Mouse (Mus musculus) cerebellum, postnatal 10 days (tissue): ENCODE data around the gene Grhpr.
A peak's percentile ranks its signal among the peaks of the same experiment; 100 is the strongest.
"Not testable (repeated sequence)": the region's sequence is repeated elsewhere in the genome, so short reads cannot be mapped to it uniquely, and the experiment has no call there.

Experiments
- DNase-seq, 2 experiments: peaks; one replicate each; pipeline ENCODE4 v3.0.0; 2021; ENCODE audit warnings: mixed read lengths in 2 of 2

The Grhpr gene

GRCm38 (mm10) chr4:44981280-44981973, at the start of gene Grhpr:
Gene Grhpr (plus strand): TSS chr4:44981395.
- peak; percentile 84 to 88 for DNase-seq

DNA sequence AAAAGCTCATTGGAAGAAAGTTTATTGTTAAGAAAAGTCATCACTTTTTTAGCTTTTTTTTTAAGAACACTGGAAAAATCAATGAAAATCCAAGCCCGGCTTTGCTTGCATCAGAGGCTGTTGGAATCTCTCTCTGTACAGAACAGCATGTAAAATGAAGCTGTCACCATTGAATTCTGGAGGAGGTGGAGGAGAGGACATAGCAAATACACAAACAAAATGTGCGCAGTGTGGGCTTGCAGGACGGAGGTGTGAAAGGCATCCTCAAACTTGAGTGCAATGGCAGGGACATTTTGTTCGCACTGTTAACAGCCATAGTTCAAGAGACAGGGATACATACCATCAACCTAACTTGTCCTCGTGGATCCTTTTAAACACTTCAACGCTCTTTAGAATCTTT, 49.5 kb upstream of the Grhpr start:
- no peak for DNase-seq

DNA sequence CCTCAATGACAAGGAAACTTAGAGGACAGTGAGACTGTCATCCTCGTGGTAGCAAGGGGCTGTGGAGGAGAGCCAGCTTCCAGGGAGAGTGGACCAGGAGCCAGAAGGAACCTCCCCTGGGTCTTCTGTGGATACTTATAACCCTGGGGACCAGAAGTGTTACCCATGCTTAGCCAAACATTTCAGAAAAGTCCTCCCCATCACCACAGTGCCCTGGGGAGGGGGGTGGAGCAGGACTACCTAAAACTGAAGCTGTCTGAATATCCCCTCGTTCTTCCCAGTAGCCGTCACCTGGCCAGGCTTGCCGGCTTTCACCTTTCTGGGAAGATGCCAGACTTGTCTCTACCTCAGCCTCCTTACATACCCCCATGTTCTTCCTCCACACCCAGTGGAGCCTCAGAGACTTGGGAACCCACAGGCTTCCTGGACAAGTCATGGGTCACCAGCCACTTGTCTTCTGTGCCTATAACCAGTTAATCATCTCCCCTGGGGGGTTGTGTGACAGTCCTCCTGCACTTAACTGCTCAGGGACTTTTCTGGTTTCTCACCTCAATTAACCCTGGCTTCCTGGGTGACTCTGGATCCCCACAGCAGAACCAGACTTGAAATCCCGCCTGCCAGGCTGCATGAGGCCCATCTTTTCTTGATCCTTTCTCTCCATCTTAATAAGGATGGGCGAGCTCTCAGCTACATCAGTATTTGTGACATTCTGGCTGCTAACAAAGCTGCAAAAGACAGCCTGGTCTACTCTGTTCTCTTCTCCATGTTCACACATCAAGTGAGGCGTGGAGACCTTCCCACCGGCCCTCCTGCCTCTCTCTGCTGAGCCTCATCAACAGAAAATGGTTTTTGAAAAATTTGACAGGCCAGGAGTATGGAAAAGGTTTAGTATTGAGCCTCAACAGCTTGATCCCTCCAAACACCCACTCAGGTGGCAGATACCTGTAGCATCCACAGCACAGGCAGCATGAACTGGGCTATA, 42.5 kb upstream of the Grhpr start:
- DNase-seq, result no peak

GRCm38 (mm10) chr4:44939576-44940249, 41.5 kb upstream of the Grhpr start:
- DNase-seq, result no peak

DNA sequence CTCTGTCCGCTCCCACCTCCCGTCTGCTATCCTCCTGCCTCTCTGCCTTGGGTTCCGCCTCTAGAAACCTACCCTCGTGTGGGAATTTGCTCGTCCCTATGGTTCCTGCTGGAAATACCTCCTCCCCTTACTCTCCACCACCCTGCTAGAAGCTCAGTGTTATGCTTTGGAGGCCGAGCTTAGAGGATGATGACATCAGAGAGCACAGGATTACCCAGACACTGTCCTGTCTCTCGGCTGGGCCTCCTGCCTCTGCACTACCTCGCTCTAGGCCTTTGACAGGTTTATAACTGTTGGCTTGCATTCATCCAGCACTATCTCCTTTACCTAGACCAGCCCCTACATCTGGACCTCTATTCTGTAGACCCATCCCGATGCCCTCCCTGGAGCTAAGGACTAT, 40.9 kb upstream of the Grhpr start:
- no peak for DNase-seq

- no peak for DNase-seq
Observed at GRCm38 (mm10) chr4:44942237-44942636, 39.0 kb upstream of the Grhpr start.

DNA sequence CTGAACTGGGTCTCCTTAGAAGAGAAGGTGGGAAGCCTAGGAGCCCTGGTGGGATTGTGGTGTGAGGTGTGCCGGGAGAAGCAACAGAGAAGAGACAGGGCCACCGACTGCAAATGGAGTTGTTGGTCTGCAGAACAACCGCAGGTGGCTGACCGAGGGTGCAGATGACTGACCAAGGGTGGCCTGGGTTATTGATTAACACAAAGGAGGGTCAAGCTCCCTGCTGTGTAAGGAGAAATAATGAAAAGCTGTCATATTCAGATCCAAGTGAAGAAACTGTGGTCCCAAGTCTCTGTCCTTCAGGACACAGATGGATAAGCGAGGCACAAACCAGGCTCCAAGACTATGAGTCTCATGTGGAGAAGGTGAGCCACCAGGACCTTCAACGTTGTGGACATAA, 37.7 kb upstream of the Grhpr start:
- DNase-seq, result no peak

DNA sequence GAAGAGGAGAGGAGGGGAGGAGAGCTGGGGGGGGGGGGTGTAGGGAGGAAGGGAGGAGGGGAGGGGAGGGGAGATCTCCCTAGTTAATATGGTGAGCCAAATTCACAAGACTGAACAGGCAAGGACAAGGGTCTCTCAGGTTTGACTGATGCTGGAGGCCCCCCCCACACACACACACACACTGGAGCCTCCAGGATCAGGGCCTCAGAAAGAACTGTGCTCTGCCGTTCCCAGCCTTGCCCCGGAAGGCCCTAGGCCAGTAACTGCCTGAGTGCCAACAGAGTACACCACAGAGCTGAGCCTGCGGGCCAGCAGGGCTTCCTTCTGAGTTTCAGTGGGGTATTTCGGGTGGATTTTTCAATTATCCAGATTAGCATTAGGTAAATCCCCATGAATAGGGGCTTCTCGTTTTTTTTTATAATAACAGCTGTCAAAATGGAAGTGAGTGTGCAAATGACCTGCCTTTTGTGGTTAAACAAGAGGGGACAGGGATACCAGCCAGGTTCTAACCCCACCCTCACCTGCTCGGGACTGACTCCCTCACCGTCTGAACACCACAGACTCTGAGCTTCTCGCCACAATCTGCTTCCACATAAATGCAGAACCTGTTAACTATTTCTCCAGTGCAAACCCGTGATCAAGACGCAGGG, 36.6 kb upstream of the Grhpr start:
- no peak for DNase-seq

GRCm38 (mm10) chr4:44946126-44946525, 35.1 kb upstream of the Grhpr start:
- DNase-seq, result not testable (repeated sequence)

- DNase-seq, result no peak
Observed at GRCm38 (mm10) chr4:44947464-44947863, 33.7 kb upstream of the Grhpr start.

DNA sequence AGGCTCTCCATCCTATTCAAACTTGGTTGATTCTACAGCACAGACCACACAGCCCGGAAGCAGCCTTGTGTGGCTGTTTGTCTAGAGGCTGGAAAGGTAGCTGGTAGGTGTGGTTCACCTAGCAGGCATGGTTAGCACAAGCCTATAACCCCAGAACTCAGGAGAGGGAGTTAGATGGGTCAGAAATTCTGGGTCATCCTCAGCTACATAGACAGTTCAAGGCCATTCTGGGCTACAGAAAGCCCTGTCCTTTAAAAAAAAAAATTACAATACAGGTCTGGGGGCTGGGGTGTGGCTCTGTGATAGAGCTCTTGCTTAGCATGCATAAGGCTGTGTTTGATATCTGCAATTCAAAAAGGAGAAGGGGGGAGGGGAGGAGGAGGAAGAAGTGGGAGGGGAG, 32.9 kb upstream of the Grhpr start:
- DNase-seq, result no peak

GRCm38 (mm10) chr4:44953041-44953440, 28.2 kb upstream of the Grhpr start:
- DNase-seq, result no peak

- no peak for DNase-seq
Observed at GRCm38 (mm10) chr4:44958776-44959175, 22.4 kb upstream of the Grhpr start.

- DNase-seq, result no peak
Observed at GRCm38 (mm10) chr4:44959220-44959619, 22.0 kb upstream of the Grhpr start.

- no peak for DNase-seq
Observed at GRCm38 (mm10) chr4:44963156-44963555, 18.0 kb upstream of the Grhpr start.

DNA sequence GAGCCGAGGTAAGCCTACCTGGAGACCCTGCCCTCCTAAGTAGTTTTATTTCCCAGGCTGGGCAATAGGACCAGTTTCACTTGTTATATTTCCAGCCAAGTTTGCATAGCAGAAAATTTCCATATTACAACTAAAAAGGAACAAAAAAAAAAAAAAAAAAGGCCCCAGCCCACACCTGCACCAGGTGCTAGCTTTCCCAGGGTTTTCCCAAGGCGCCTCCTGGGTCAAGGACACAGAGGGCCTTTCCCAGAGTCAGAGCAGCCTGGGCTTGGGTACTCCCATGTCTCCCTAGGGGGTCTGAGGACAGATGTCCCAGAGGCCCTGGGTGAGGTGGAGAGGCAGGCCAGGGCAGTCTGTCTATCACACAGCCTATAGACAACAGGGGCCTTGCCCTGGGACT, 16.0 kb upstream of the Grhpr start:
- DNase-seq, result no peak

DNA sequence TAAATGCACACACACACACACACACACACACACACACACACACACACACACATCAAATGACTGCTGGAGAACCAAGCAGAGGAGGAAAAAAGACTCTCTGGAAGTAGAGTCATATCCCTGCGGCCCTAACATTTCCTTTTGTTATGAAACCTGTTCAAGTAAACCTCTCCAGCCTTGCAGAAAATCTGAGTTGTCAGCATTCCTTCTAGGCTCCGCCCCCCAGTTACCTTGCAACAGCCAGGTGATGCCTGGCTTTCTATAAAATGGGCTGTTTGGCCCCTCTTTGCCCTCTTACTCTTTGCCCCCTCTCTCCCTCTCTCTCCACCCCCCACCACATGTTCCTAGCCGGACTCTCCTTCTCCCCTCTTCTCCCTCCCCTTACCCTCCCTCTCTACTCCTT, 15.5 kb upstream of the Grhpr start:
- no peak for DNase-seq

GRCm38 (mm10) chr4:44967402-44967801, 13.8 kb upstream of the Grhpr start:
- DNase-seq, result no peak

DNA sequence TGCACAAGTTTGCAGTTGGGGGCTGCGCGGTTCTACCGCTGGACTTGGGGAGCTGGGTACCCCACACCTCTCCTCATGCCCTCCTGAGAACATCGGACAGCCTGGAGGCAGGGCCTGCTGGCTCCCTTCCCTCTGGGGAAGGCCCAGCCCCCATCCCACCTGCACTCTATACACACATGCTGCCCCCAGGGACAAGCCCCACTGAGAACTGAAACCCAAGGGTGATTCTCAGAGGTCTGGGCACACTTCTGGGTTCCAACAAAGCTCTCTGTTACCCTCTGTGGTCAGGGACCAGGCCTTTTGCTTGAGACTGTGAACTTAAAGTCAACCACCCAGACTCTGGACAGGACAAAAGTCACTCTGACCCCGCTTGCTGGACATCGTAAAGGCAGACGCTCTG, 11.1 kb upstream of the Grhpr start:
- no peak for DNase-seq

GRCm38 (mm10) chr4:44970612-44971110, 10.5 kb upstream of the Grhpr start:
- DNase-seq, result peak; percentile 76 to 84

DNA sequence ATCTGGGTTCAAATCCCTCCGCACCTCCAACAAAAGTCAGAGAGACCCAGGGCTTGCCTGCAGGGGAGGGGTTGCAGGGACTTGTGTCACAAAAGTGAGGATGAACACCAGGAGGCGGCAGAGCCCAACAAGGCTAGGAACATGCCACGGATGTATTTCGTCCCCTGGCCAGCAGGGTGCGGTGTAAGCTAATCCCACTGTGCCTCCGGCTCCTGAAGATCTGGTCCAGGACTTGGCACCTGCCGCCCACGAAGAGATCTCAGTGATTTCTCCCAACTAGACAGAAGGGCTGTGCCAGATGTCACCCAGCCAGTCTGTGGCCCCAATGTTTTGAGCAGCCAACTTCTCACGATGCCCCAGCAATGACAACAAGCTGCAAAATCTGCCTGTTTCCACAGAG, 7.7 kb upstream of the Grhpr start:
- DNase-seq, result peak; percentile 95 to 96

DNA sequence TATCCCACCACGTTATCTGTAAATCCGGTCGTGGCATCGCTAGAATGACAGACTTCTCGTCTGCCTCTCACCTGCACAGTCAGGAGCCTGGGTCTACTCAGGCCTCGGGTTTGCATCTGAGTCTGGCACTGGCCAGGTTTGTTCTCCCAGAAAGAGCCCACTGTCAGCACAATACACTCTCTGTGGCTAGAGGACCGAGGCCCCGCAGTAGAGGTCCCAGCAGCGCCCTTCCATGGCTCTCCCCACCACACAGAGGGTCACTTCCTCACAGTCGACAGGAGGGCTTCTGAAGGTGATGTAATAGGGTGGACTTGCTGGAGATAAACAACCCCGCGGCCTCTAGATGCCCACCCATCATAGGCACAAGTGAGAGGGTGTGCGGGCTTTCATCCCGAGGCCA, 7.3 kb upstream of the Grhpr start:
- no peak for DNase-seq

DNA sequence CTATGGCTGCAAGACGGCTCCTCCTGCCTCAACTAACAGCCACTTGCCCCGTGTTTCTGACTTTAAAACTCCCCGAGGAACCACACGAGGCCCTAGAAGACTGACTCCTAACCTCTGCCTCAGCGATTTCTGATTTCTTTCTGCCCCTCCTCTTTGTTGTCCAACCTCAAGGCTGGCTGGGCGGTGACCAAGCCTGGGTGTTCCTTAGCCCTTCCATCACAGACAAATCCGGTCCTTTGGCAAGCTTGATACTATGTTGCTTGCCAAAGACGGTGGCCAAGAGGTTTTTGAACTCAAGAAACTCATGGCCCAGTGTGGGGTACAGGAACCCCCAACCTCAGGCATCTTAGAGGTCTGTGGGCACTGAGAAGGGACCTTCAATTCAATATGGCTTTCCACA, 6.9 kb upstream of the Grhpr start:
- DNase-seq, result peak; percentile 47 to 50
